Mouse (Mus musculus) limb, embryonic 12.5 days (tissue): ENCODE data around the gene Magea2. TPM values are rescaled to one million over a fixed set of nuclear protein-coding genes. Genes with fewer than 3 reads are reported as not detected.
"Not testable (repeated sequence)": the region's sequence is repeated elsewhere in the genome, so short reads cannot be mapped to it uniquely, and the experiment has no call there.

Experiments used
- ATAC-seq: fragments of 200-750 bp; cut with Nextera tagmentation; 2 replicates; pipeline ENCODE4 v1.8.0; 2017; ENCODE audit warnings: low read depth, moderate TSS enrichment; ENCODE audit not compliant: insufficient number of reproducible peaks, insufficient read depth, low FRiP score, low TSS enrichment
- H3K27ac ChIP-seq: fragments of 300-500 bp; sonication (generic); 2 replicates; pipeline ENCODE4 v1.5.1; 2016; ENCODE audit warnings: mild to moderate bottlenecking, moderate library complexity
- H3K27me3 ChIP-seq: fragments of 300-500 bp; sonication (generic); 2 replicates; pipeline ENCODE4 v1.6.1; 2016; ENCODE audit warnings: mild to moderate bottlenecking, moderate library complexity
- H3K36me3 ChIP-seq: fragments of 300-500 bp; sonication (generic); 2 replicates; pipeline ENCODE4 v1.6.1; 2016; ENCODE audit warnings: mild to moderate bottlenecking, moderate library complexity
- H3K4me1 ChIP-seq: fragments of 300-500 bp; sonication (generic); replicated peaks from 2 replicates; pipeline ENCODE4 v1.6.1; 2016
- H3K4me2 ChIP-seq: fragments of 300-500 bp; sonication (generic); 2 replicates; pipeline ENCODE4 v1.6.1; 2016; ENCODE audit warnings: mild to moderate bottlenecking, moderate library complexity
- H3K4me3 ChIP-seq: fragments of 300-500 bp; sonication (generic); replicated peaks from 2 replicates; pipeline ENCODE4 v1.5.1; 2016; ENCODE audit warnings: mild to moderate bottlenecking
- H3K9ac ChIP-seq: fragments of 300-500 bp; sonication (generic); replicated peaks from 2 replicates; pipeline ENCODE4 v1.6.1; 2016; ENCODE audit warnings: mild to moderate bottlenecking, moderate library complexity
- H3K9me3 ChIP-seq: fragments of 300-500 bp; sonication (generic); 2 replicates; pipeline ENCODE4 v1.6.1; 2016; ENCODE audit warnings: mild to moderate bottlenecking, moderate library complexity
- WGBS: fragments of 180-500 bp; shearing (Covaris S2); methylation state at CpG from one replicate; pipeline ENCODE4 v1.1.7; 2016; 5-methylcytosine and 5-hydroxymethylcytosine counted together
- polyA plus RNA-seq: library from polyadenylated mRNA; unstranded; fragments of >200 nt; fragmentation: Nextera tagmentation; extraction: Ambion mirVana; gene quantifications from 2 replicates; pipeline ENCODE4 v1.2.1, GENCODE M21; 2016

Magea2 gene
- not detected in 2 replicates for polyA plus RNA-seq

DNA sequence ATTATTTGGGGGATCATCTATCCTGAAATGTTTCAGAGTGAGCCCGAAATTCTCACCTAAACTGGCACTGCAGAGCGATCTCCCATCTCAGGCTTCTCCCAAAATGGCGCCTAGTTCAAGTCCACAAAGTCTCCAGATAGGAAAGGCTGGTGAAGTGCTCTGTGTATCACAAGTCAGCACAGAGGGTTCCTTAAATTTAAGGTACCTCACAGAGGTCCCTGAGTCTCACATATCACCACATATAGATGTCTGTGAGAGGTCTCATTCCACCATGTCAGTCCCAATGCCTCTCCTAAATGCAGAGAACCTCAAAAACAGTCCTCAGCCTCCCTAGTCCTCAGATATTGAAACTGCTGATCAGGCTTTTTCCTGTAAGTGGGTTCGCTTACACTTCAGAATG lies at the start of gene Magea2:
TSS of gene Magea2 (minus strand) at position 101 of the 400 bp plus-strand sequence.
- not testable (repeated sequence) for H3K4me2 ChIP-seq, H3K9me3 ChIP-seq, H3K27me3 ChIP-seq, H3K9ac ChIP-seq, H3K27ac ChIP-seq, H3K4me1 ChIP-seq, H3K4me3 ChIP-seq, ATAC-seq, H3K36me3 ChIP-seq
- 82% methylated on average over 4 of the region's 4 CpGs for WGBS

- ATAC-seq, H3K27me3 ChIP-seq, H3K9ac ChIP-seq, H3K36me3 ChIP-seq, H3K4me3 ChIP-seq, H3K4me2 ChIP-seq, H3K4me1 ChIP-seq, H3K27ac ChIP-seq, H3K9me3 ChIP-seq: not testable (repeated sequence)
- 81% methylated on average over 3 of the region's 3 CpGs for WGBS
Measured at GRCm38 (mm10) chrX:155128312-155128711, 34.8 kb upstream of the Magea2 start, which contains the start of gene Cldn34b2. Gene Cldn34b2, minus strand, starts transcription at chrX:155128412.

GRCm38 (mm10) chrX:155098024-155098423 lies 4.6 kb upstream of the Magea2 start:
- ATAC-seq = no peak
- H3K9ac ChIP-seq = no peak overlapping the region
- H3K9me3 ChIP-seq = no peaks in the 10 kb centered on the region
- H3K27me3 ChIP-seq = no peaks in the 10 kb centered on the region
- no peak overlapping the region for H3K4me2 ChIP-seq
- no peaks in the 10 kb centered on the region for H3K36me3 ChIP-seq
- H3K4me1 ChIP-seq = no peaks in the 10 kb centered on the region
- H3K4me3 ChIP-seq = no peak overlapping the region
- H3K27ac ChIP-seq = no peak overlapping the region

GRCm38 (mm10) chrX:155089693-155090092 lies 3.8 kb downstream of the Magea2 start, which contains the start of gene Magea1:
Gene Magea1, minus strand, starts transcription at chrX:155089793.
- H3K4me2 ChIP-seq, H3K9me3 ChIP-seq, H3K4me1 ChIP-seq, H3K36me3 ChIP-seq, H3K4me3 ChIP-seq, H3K27me3 ChIP-seq, H3K27ac ChIP-seq, ATAC-seq, H3K9ac ChIP-seq: not testable (repeated sequence)
- 100% methylated on average over 1 of the region's 2 CpGs for WGBS

DNA sequence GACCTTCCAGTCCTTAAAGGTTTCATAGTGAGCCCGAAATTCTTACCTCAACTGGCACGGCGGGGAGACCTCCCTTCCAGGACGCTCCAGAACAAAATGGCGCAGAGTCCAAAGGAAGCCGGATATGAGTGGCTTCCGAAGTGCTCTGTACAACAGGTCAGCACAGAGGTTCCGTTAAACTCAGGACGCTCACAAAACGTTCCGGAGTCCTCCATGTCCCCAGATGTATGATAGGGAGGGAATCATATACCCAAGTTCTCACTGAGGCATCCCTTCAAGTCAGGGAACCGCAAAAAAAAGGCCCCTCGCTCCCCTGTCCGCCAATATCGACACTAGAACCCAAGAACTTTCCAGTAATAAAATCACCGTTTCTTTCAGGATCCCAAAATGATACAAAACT lies 30.4 kb downstream of the Magea2 start, which contains the start of gene Magea5:
TSS of gene Magea5 (minus strand) at position 101 of the 400 bp plus-strand sequence.
- H3K9ac ChIP-seq, H3K9me3 ChIP-seq, H3K4me3 ChIP-seq, H3K27ac ChIP-seq, H3K36me3 ChIP-seq, H3K4me2 ChIP-seq, H3K4me1 ChIP-seq, H3K27me3 ChIP-seq, ATAC-seq: not testable (repeated sequence)
- 90% methylated on average over 16 of the region's 16 CpGs for WGBS

GRCm38 (mm10) chrX:154995750-154996149 lies 97.7 kb downstream of the Magea2 start, which contains the start of gene Magea8:
Gene Magea8, minus strand, starts transcription at chrX:154995850.
- not testable (repeated sequence) for ATAC-seq, H3K4me1 ChIP-seq, H3K9ac ChIP-seq, H3K4me2 ChIP-seq, H3K36me3 ChIP-seq, H3K4me3 ChIP-seq, H3K27ac ChIP-seq, H3K9me3 ChIP-seq, H3K27me3 ChIP-seq
- 90% methylated on average over 11 of the region's 11 CpGs for WGBS

Other genes starting within 250 kb of the Magea2 start
- not detected in 2 replicates for gene Cldn34b1, start 203.4 kb downstream of the Magea2 start, polyA plus RNA-seq
- not detected in 2 replicates for gene Magea6, start 157.7 kb downstream of the Magea2 start, polyA plus RNA-seq
- not detected in 2 replicates for gene Magea3, start 144.2 kb downstream of the Magea2 start, polyA plus RNA-seq
- not detected in 2 replicates for gene Magea8, start 97.8 kb downstream of the Magea2 start, polyA plus RNA-seq
- gene Magea5, start 30.5 kb downstream of the Magea2 start, polyA plus RNA-seq = not detected in 2 replicates
- not detected in 2 replicates for gene Magea1, start 3.9 kb downstream of the Magea2 start, polyA plus RNA-seq
- not detected in 2 replicates for gene Cldn34b2, start 34.7 kb upstream of the Magea2 start, polyA plus RNA-seq
- gene Sat1, start 122.8 kb upstream of the Magea2 start, polyA plus RNA-seq = 84.3 and 88.1 TPM in 2 replicates
- gene Acot9, start 168.8 kb upstream of the Magea2 start, polyA plus RNA-seq = 25.2 and 25.9 TPM in 2 replicates
- 253 and 267 TPM in 2 replicates for gene Prdx4, start 247.1 kb upstream of the Magea2 start, polyA plus RNA-seq